Mouse (Mus musculus) midbrain, embryonic 16.5 days (tissue): ENCODE data around the gene Ppm1n. TPM values are rescaled to one million over a fixed set of nuclear protein-coding genes. Genes with fewer than 3 reads are reported as not detected.

ENCODE experiments used
- ATAC-seq: fragments of 200-750 bp; cut with Nextera tagmentation; 2 replicates; pipeline ENCODE4 v1.8.0; 2017; ENCODE audit warnings: moderate TSS enrichment
- H3K27ac ChIP-seq: fragments of 300-500 bp; sonication (generic); 2 replicates; pipeline ENCODE4 v1.5.1; 2014; ENCODE audit warnings: mild to moderate bottlenecking, low read length, mixed read lengths
- H3K27me3 ChIP-seq: fragments of 300-500 bp; sonication (generic); 2 replicates; pipeline ENCODE4 v1.6.1; 2014; ENCODE audit warnings: low read depth, low read length, mixed read lengths; ENCODE audit not compliant: control insufficient read depth, insufficient read depth
- H3K36me3 ChIP-seq: fragments of 300-500 bp; sonication (generic); 2 replicates; pipeline ENCODE4 v1.6.1; 2014; ENCODE audit warnings: mild to moderate bottlenecking, low read length, moderate library complexity, mixed read lengths; ENCODE audit not compliant: control insufficient read depth, insufficient read depth
- H3K4me1 ChIP-seq: fragments of 300-500 bp; sonication (generic); 2 replicates; pipeline ENCODE4 v1.6.1; 2014; ENCODE audit warnings: mild to moderate bottlenecking, low read length, mixed read lengths; ENCODE audit not compliant: control insufficient read depth, insufficient read depth
- H3K4me2 ChIP-seq: fragments of 300-500 bp; sonication (generic); 2 replicates; pipeline ENCODE4 v1.6.1; 2014; ENCODE audit warnings: mild to moderate bottlenecking, low read length, mixed read lengths
- H3K4me3 ChIP-seq: fragments of 300-500 bp; sonication (generic); 2 replicates; pipeline ENCODE4 v1.5.1; 2014; ENCODE audit warnings: low read depth, mild to moderate bottlenecking, low read length, moderate library complexity, mixed read lengths
- H3K9ac ChIP-seq: fragments of 300-500 bp; sonication (generic); 2 replicates; pipeline ENCODE4 v1.6.1; 2014; ENCODE audit warnings: low read depth, low read length, mixed read lengths
- H3K9me3 ChIP-seq: fragments of 300-500 bp; sonication (generic); replicated peaks from 2 replicates; pipeline ENCODE4 v1.6.1; 2014; ENCODE audit warnings: mild to moderate bottlenecking, low read length, mixed read lengths; ENCODE audit not compliant: control insufficient read depth, poor library complexity, severe bottlenecking
- WGBS: fragments of 180-500 bp; shearing (Covaris S2); extraction: QIAGEN DNeasy Blood & Tissue Kit; methylation state at CpG from one replicate; pipeline ENCODE4 v1.1.7; 2014; 5-methylcytosine and 5-hydroxymethylcytosine counted together
- polyA plus RNA-seq: library from polyadenylated mRNA; unstranded; fragments of >200 nt; fragmentation: Nextera tagmentation; extraction: Ambion mirVana; gene quantifications from 2 replicates; pipeline ENCODE4 v1.2.1, GENCODE M21; 2015

Ppm1n gene
- polyA plus RNA-seq, 1 experiment from 2014 or later, result 1.6 TPM

- 91% methylated on average over 10 of the region's 10 CpGs for WGBS
These were observed 13.7 kb downstream of the Ppm1n start for GRCm38 (mm10) chr7:19265928-19266822.

DNA sequence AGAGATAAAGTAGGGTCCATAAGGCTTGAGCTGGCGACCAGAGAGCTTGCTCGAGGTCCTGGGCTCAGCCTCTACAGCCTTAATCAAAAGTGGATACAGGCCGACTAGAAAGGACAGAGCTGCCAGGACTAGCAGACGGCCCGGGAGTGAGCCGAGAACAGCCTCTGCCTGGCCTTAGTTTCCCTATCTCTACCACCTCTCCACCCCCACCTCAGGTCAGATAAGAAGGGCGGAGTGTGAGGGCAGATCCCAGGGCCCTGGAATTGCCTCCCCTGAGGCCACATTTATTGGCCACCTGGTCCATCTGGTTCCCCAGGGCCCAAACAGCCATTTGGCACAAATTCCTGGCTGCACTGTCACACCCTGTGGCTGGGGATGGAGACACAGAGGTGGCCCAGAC, 14.7 kb downstream of the Ppm1n start:
- H3K4me3 ChIP-seq, result no peak overlapping the region
- H3K36me3 ChIP-seq, result peaks cover 19% of the 10 kb centered on the region
- no peak overlapping the region for H3K27ac ChIP-seq
- H3K9me3 ChIP-seq, result no peaks in the 10 kb centered on the region
- H3K4me2 ChIP-seq, result no peak overlapping the region
- H3K4me1 ChIP-seq, result peaks cover 10% of the 10 kb centered on the region
- 0 out of 2 replicates have a peak overlapping the region, but pooled peaks have one; percentile 8 for H3K9ac ChIP-seq
- ATAC-seq, result no peak
- H3K27me3 ChIP-seq, result no peaks in the 10 kb centered on the region
- 92% methylated on average over 7 of the region's 7 CpGs for WGBS

More at GRCm38 (mm10) chr7:19265928-19266822, 13.7 kb downstream of the Ppm1n start:
- ATAC-seq, result no peak
- Histone ChIP-seq H3K4me1 (peaks cover 18% of the 10 kb centered on the region), H3K27me3 (no peaks in the 10 kb centered on the region), H3K9me3 (no peaks in the 10 kb centered on the region), H3K9ac (no peak overlapping the region; the same call in 1 of the 2 replicates), H3K36me3 (peaks cover 11% of the 10 kb centered on the region; the same call in 1 of the 2 replicates), H3K4me2 (no peak overlapping the region), H3K4me3 (no peak overlapping the region), H3K27ac (no peak overlapping the region)

GRCm38 (mm10) chr7:19258336-19258735, 21.5 kb downstream of the Ppm1n start:
- Histone ChIP-seq H3K36me3 (peaks cover 41% of the 10 kb centered on the region), H3K27me3 (no peaks in the 10 kb centered on the region), H3K9me3 (no peaks in the 10 kb centered on the region), H3K4me3 (no peak overlapping the region), H3K27ac (no peak overlapping the region), H3K4me1 (no peaks in the 10 kb centered on the region), H3K4me2 (no peak overlapping the region), H3K9ac (no peak overlapping the region)
- no peak for ATAC-seq
- WGBS, result 85% methylated on average over 3 of the region's 3 CpGs

DNA sequence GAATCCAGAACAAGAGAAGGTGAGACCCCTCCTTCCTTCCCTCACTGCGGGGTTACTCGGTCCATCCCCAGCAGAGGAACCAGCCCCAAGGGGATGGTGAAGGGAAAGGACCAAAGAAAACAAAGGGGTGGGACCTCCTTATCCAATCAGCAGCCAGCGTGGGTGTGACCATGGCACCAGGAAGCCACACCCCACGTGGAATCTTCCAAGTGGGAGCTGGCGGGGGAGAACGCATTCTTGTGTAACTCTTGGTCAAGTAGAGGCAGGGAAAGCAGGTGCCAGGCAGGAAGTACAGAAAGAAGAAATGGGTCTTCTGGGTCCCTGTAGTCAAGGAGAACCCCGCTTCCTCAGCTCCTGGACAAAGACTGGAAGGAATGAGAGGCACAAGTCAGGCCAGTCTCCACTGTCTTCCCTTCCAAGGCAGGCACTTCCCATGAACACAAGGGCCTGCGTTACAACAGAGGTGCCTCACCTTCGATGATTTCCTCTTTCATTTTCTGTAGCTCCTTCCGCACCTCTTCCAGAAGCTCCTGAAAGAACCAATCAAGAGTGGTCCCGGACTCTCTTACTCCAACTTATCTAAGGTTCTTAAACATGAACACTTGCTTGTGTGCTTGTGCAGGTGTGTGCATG, 22.4 kb downstream of the Ppm1n start:
- H3K4me2 ChIP-seq, result no peak overlapping the region
- H3K4me3 ChIP-seq, result no peak overlapping the region
- H3K4me1 ChIP-seq, result no peaks in the 10 kb centered on the region
- no peak overlapping the region for H3K9ac ChIP-seq
- WGBS, result 34% methylated on average over 11 of the region's 11 CpGs
- no peaks in the 10 kb centered on the region for H3K9me3 ChIP-seq
- H3K27ac ChIP-seq, result no peak overlapping the region
- ATAC-seq, result 0 out of 2 replicates have a peak, but pooled peaks have one; percentile 43
- peaks cover 36% of the 10 kb centered on the region for H3K36me3 ChIP-seq
- H3K27me3 ChIP-seq, result no peaks in the 10 kb centered on the region

- Histone ChIP-seq H3K9ac (no peak overlapping the region), H3K36me3 (peaks cover 36% of the 10 kb centered on the region), H3K4me3 (no peak overlapping the region), H3K27ac (no peak overlapping the region), H3K9me3 (no peaks in the 10 kb centered on the region), H3K27me3 (no peaks in the 10 kb centered on the region), H3K4me1 (no peaks in the 10 kb centered on the region), H3K4me2 (no peak overlapping the region)
- no peak for ATAC-seq
- 88% methylated on average over 7 of the region's 7 CpGs for WGBS
These were observed 23.3 kb downstream of the Ppm1n start for GRCm38 (mm10) chr7:19256567-19256966.

DNA sequence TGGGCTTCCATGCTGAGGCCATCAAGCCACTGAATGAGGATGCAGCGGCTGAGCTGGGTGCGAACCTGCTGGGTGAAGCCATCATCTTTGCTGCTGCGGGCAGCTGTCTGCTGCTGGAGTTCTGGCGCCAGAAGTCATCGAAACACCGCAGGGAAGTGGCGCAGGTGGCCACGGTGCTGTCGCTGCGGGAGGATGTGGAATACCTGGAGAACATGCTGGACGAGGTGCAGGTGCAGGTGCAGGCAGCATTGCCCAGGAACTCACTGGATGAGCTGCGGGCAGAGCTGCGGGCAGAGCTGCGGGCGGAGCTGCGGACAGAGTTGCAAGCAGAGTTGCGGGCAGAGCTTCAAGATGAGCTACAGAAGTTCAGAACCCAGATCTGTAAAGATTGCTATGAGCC, 24.5 kb downstream of the Ppm1n start:
- H3K27me3 ChIP-seq, result no peaks in the 10 kb centered on the region
- no peaks in the 10 kb centered on the region for H3K9me3 ChIP-seq
- H3K27ac ChIP-seq, result no peak overlapping the region
- H3K4me3 ChIP-seq, result no peak overlapping the region
- H3K4me1 ChIP-seq, result no peaks in the 10 kb centered on the region
- 86% methylated on average over 17 of the region's 17 CpGs for WGBS
- no peak overlapping the region for H3K4me2 ChIP-seq
- 0 out of 2 replicates have a peak, but pooled peaks have one; percentile 6 for ATAC-seq
- H3K9ac ChIP-seq, result no peak overlapping the region
- peaks cover 31% of the 10 kb centered on the region for H3K36me3 ChIP-seq

DNA sequence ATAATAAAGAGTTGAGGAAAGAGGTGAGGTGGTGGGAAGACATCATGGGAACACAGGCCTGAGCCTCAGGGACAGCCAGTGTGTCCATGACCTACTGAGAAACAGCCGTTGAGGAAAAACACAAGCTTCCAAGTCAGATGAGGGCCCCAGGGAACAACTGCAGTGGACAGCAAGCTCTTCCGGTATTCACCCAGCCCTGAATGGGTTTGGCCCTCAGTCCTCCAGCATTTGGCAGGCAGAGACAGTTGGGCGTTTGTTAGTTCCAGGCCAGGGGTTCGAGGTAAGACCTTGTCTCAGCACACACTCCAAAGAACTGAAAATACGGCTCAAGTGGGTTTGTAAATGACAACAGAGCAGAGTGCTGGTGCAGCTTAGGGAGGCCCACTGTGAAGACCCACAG, 26.4 kb downstream of the Ppm1n start:
- Histone ChIP-seq H3K4me1 (no peaks in the 10 kb centered on the region), H3K4me3 (no peak overlapping the region), H3K9ac (no peak overlapping the region), H3K27me3 (no peaks in the 10 kb centered on the region), H3K9me3 (no peaks in the 10 kb centered on the region), H3K27ac (no peak overlapping the region), H3K36me3 (peaks cover 17% of the 10 kb centered on the region), H3K4me2 (no peak overlapping the region)
- WGBS, result 72% methylated on average over 5 of the region's 5 CpGs
- ATAC-seq, result no peak

GRCm38 (mm10) chr7:19252078-19252477, 27.8 kb downstream of the Ppm1n start:
- no peak for ATAC-seq
- Histone ChIP-seq H3K27ac (no peak overlapping the region), H3K4me2 (no peak overlapping the region), H3K36me3 (peaks cover 10% of the 10 kb centered on the region), H3K9ac (no peak overlapping the region), H3K9me3 (no peaks in the 10 kb centered on the region), H3K4me1 (no peaks in the 10 kb centered on the region), H3K27me3 (no peaks in the 10 kb centered on the region), H3K4me3 (no peak overlapping the region)
- 86% methylated on average over 4 of the region's 4 CpGs for WGBS

- Histone ChIP-seq H3K9me3 (no peaks in the 10 kb centered on the region), H3K36me3 (peaks cover 10% of the 10 kb centered on the region; the same call in 1 of the 2 replicates), H3K9ac (no peak overlapping the region), H3K27me3 (no peaks in the 10 kb centered on the region), H3K4me3 (no peak overlapping the region), H3K4me2 (no peak overlapping the region), H3K27ac (no peak overlapping the region), H3K4me1 (no peaks in the 10 kb centered on the region)
- 95% methylated on average over 2 of the region's 2 CpGs for WGBS
- ATAC-seq, result no peak
These were observed 32.4 kb downstream of the Ppm1n start for GRCm38 (mm10) chr7:19247511-19247910.
